Mouse (Mus musculus): ENCODE measurements around the gene Sec24a.

Gene Sec24a

DNA sequence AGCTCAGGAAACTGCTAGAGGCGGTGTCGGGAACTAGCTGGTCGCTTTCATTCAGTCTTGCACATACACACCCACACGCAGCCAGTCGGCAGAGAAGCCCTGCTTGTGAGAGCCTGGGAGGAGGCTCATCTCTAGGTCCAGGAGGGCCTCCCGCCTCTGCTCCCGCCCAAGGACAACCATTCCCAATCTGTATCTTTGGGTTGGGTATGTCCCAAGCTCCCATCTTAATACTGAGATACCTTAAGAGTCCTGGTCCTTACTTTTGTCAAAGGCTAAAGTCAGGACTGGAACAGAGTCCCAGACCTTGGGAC, 113.6 kb downstream of the Sec24a start:
- DNase-seq (ENCODE audit: low read depth, low spot score): peak; percentile 76

DNA sequence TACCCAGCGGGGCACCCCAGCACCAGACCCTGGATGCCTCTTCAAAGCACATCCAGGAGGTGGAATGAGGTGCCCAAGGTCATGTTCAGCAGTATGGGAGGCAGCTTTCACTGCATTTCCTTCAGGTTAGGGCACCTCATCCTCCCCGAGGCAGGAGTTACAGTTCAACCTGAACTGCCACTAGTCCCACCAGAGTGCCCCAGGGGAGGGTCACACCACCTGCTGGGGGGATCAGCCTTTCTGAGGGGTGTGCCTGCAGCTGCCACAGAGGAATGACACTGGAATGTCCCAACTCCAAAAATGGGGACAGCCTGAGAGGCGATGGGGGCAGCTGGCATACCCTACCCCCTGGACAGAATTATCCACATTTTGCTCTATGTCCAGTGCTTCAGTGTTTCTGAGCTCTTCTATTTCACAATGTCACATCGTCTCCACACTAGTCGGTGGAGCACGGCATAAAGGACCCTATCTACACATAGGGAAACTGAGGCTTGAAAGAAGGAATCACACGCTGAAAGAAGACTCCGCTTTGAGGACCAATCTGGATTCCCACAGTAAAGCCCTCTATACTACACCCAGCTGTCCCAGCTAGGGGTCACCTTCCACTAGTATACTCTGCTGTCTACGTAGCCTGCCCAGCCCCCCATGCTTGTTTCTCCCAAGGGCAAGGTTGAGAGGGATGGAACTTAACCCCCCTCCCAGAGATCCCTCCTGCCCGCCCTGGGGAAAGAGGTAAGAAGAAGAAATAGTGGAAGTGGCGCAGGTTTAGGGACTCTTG, 114.1 kb downstream of the Sec24a start:
- peak; percentile 65 for DNase-seq (ENCODE audit: low read depth, low spot score)

DNA sequence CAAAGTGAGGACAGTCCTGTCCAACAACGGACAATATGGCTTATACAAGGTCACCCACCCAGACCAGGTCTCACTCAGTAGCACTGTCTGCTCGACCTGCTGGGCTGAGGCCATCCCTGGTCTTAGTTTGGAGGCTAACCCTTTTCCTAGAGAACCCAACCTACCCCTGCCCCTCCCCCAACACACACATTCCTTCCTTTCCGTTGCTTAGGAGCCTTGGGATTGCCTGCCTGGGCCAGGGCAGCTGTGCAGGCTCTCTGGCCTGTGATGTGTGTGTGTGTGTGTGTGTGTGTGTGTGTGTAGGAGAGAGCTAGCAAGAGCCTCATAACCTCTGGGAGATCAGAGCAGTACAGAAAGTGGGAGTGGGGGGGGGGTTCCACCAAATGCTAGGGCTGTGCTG, 114.9 kb downstream of the Sec24a start:
- peak; percentile 86 for DNase-seq (ENCODE audit: low read depth, low spot score)

DNA sequence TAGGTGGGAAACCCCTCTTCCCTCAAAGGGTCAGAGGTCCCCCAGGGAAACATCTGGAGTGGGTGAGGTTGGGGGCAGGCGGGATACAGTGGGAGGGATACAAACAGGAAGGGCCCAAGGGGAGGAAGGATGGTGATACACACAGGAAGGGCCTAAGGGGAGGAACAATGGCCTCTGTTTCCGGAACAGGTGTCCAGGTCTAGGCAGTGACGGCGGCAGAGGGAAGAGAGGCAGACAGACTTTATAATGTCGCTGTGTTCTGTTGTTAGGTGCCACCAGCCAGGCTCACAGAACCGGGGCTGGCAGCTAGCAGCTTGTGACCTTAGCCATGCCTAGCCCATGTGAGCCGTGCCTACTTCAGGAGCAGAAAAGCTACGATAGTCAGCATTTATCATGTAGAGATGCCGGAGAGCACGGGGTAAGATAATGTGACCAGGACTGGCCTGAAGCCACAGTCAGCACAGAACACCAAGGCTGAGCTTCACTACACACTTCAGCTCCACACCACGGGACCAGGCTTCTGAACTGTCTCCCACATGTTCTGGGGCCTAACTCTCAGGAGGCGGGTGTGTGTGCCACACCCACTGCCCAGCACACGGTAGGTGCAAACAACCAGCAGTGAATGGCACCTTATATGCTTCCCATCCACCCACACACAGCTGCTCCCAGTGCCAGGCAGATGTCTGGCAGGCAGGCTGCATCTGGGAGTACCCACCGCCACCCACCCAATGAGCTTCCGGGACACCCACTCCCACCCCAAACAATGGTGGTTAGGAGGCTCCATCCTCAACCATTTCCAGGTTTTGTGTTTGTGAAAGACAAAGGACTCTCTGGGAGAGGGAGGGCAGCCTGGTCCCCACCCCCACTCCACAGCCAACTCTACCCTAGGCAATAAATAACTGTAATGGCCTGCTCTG, 116.4 kb downstream of the Sec24a start:
- peak; percentile 72 for DNase-seq (ENCODE audit: low read depth, low spot score)

DNA sequence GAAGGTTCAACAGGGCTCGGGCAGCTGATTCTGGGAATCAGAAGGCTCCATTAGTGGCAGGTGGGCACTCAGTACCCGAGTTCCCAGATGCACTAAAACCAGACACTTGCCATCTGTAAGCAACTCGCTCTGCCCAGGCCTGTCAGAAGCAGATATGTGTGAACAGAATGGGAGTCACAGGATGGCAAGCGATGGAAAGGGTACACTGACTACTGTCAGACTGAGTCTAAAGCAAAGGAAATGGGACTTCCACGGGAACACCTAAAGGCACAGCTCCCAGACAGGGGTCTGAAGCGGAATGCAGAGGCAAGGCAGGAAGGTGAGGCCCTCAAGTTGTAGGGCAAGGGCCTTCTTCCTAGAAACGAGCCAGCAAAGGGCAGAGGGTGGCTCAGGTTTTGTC, 117.2 kb downstream of the Sec24a start:
- DNase-seq (ENCODE audit: low read depth, low spot score): no peak

DNA sequence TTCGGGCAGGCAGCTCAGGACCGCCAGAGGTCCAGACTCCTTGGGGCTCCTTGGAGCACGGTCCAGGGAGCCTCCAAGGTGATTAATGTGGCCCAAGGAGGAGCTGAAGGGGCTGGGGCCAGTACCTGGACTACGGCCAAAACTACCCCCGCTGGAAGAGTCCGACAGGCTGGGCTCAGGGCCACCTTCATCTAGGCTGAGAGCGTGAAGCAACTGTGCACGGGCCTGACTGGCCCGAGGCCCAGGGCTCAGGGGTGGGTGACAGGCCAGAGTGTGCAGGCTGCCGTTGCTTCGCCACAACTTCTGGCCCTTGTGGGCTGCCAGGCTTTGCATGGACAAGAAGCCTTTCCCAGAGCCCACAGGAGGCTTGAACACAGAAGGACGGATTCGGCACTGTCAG, 118.1 kb downstream of the Sec24a start:
- no peak for DNase-seq (ENCODE audit: low read depth, low spot score)

DNA sequence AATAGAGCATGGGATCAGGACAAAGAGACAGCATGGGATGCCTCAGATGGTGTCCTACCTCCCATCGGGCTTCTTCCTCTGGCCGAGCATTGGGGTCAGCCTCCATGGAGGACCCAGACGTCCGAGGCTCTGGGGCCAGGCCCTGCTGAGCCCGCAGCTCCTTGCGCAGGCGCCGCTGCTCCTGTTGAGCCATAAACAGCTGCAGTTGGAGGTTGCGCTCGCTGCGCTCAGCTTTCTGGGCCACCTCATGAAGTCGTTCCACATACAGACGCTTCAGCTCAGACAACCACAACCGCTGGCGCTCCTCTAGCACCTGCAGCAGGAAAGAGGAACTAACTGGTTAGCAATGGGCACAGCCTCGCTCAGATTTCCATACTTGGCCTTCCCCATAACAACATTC, 119.2 kb downstream of the Sec24a start:
- DNase-seq (ENCODE audit: low read depth, low spot score): no peak

DNA sequence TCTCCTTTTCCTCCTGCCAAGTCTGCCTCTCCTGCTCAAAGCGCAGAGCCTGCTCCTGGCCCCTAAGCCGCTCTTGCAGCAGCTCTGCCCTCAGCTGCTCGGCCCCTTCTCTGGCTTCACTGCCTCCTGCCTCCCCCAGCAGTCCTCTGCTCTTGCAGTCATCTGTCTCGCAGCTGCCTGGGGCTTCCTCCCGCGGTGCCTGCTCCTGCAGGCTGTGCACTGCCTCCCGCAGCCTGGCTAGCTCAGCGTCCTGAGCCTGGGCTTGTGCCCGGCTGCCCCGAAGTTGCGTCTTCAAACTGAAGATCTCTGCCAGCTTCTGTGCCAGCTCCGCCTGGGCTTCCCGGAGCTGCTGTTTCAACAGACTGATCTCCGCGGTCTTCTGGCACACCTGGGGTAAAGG, 119.7 kb downstream of the Sec24a start:
- DNase-seq (ENCODE audit: low read depth, low spot score): peak; percentile 45

DNA sequence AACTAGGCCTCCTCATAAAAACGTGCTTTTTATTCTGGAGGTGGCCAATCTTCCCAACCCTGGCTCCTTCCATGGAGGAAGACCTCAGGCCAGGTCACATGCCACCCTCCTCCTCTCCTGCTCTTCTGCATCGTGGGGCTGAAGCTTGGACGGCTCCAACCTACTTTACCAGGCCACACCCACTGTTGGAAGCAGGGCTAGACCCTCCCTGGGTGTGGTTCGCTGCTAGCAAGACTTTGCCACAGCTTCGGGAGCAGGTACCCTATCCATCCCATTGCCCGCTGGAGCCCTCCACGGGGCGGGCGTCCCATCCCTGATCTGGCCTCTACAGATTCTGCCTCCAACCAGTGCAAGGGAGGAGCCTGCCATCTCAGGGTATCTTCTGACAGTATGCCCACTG, 120.2 kb downstream of the Sec24a start:
- peak; percentile 52 for DNase-seq (ENCODE audit: low read depth, low spot score)

All from ZHBTc4 (cell line).